Mouse (Mus musculus): ENCODE results near the gene Ust.

- TF ChIP-seq MYOD1 (IDR thresholded peaks at IDR 0.05; ENCODE audit: control insufficient read depth, insufficient read length, low read depth) (no peak), CTCF (IDR thresholded peaks at IDR 0.05; ENCODE audit: control insufficient read depth, insufficient read depth, insufficient read length) (no peak), FOSL1 (IDR thresholded peaks at IDR 0.05; ENCODE audit: insufficient read depth, low read length, poor library complexity, severe bottlenecking) (no peak), MYOG (IDR thresholded peaks at IDR 0.05; ENCODE audit: control insufficient read depth, extremely low read depth, insufficient read length) (no peak)
Measured at GRCm38 (mm10) chr10:8504832-8505231, 13.8 kb downstream of the Ust start.
